Mouse (Mus musculus): ENCODE results near the gene Ugt1a10. TPM values are rescaled to one million over a fixed set of nuclear protein-coding genes. Genes with fewer than 3 reads are reported as not detected.
"Not testable (repeated sequence)": the region's sequence is repeated elsewhere in the genome, so short reads cannot be mapped to it uniquely, and the experiment has no call there.

Ugt1a10 gene
- total RNA-seq, 2 experiments from 2014 or later: not detected

DNA sequence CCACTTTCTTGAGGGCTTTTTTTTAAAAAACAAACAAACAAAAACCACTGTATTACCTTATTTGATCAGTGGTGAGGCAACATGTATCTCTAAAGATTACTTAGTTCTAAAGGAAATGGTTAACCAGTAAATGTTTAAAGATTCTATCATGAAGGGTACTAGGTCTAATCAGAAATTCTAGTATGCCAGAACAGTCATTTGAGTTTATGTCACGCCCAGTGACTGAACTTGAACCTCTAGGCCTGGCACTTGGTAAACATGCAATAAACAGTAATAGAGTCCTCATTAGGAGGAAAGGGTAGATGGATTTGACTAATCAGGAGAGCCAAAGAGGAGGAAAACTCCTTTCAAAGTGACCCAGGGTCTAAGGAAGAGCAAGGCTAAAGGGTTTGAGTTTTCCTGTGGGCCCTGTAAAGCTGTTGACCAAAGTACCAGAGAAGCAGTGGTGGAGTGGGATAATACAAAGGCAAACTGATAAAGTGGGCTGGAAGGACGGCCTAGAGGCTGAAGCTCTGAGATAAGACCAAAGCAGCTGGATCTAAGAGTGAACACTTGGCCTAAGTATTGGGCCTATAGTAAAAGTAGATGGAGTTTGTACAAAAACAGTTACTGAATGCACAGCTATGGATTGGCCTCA lies 151.8 kb downstream of the Ugt1a10 start:
- peak; percentile 87 for ATAC-seq (replicated peaks; ENCODE audit: low FRiP score, low TSS enrichment, poor library complexity, severe bottlenecking)

DNA sequence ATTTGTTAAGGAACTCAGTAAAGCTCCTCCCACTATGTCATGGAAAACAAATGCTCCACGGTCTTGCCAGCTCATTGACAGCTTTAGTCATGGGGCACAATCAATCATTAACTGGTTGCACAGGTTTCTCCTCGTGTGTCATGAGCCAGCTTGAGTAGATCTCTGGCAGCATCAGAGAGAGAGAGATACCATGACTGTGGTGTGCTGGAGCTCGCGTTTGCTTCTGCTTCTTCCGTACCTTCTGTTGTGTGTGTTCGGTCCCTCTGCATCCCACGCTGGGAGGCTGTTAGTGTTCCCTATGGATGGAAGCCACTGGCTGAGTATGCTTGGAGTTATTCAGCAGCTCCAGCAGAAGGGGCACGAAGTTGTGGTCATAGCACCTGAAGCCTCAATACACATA lies 156.6 kb downstream of the Ugt1a10 start, which contains the start of gene Ugt1a1:
Gene Ugt1a1, plus strand, starts transcription at position 148 of the 400 bp plus-strand sequence.
- ATAC-seq (replicated peaks; ENCODE audit: low FRiP score, low TSS enrichment, poor library complexity, severe bottlenecking): peak; percentile 16; the same call in 1 of the 2 replicates

DNA sequence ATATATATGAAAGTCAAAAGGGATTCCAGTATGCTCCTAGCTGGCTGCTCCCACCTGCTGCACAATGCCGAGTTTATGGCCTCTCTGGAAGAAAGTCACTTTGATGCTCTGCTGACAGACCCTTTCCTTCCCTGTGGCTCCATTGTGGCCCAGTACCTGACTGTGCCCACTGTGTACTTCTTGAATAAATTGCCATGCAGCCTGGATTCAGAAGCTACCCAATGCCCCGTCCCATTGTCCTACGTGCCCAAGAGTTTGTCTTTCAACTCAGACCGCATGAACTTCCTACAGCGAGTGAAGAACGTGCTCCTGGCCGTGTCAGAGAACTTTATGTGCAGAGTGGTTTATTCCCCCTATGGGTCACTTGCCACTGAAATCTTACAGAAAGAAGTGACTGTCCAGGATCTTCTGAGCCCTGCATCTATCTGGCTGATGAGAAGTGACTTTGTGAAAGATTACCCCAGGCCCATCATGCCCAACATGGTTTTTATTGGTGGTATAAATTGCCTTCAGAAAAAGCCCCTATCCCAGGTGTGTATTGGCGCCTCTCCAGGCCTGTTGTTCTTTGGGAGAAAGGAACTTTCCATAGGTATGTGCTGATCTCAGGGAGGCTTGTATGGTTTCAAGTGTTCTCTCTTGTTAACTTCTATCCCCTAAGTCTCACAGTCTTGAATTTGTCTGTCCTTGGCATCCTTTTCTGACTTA lies 157.3 kb downstream of the Ugt1a10 start:
- no peak for ATAC-seq (replicated peaks; ENCODE audit: low FRiP score, low TSS enrichment, poor library complexity, severe bottlenecking)

DNA sequence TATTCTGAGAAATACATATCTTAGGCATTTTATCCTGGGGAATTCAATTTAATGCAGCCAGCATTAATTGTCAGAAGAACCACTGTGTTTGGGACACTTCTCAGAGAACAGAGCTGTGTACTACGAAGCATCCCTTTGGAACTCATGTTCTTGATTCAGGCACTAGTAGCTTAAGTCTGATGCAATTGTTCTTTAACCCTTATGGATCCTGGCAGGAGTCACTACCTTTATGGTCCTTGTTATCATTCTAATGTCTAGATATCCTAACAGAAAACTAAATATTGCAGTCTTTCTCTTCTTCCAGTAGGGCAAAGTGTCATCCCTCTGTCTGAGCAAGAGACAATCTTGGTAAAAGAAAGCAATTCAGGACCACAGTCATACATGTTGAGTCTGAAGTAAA lies 157.9 kb downstream of the Ugt1a10 start:
- ATAC-seq (replicated peaks; ENCODE audit: low FRiP score, low TSS enrichment, poor library complexity, severe bottlenecking): no peak

DNA sequence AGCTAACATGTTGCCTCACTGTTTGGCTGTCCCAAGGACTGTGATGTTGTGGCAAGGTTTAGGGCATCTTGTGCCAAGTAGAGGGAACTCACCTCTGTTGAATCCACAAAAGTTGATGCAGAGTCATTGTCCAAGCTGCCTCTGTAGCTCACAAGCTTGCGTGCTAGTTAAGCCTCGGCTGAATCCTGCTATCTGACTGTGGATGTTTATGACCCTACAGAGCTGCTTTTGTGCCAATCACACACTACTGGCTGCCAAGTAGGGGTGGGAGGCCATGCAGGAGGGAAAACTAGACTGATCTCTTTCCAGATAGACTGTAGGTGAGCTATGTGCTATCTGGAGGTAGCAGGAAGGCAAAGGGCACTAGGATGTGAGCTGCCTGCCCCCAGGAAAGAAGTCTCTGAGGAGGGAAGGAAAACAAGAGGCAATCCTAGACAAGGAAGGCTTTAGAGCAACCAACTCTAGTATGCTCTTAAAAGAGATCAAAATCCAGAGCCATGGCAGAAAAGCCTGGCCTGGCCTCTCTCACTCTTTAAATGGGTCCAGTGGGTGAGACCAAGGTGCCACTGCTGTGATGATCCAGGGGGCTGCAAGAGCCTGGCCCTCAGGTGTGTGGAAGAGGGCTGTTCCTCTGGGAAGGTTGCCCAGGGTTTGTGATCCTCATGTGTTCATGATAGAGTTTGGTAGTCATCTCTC lies 158.7 kb downstream of the Ugt1a10 start:
- 0 out of 2 replicates have a peak, but pooled peaks have one; percentile 19 for ATAC-seq (replicated peaks; ENCODE audit: low FRiP score, low TSS enrichment, poor library complexity, severe bottlenecking)

- ATAC-seq (replicated peaks; ENCODE audit: low FRiP score, low TSS enrichment, poor library complexity, severe bottlenecking): no peak
These were observed 159.3 kb downstream of the Ugt1a10 start for GRCm38 (mm10) chr1:88214462-88214952.

- ATAC-seq (replicated peaks; ENCODE audit: low FRiP score, low TSS enrichment, poor library complexity, severe bottlenecking): no peak
These were observed 160.5 kb downstream of the Ugt1a10 start for GRCm38 (mm10) chr1:88215466-88216380.

DNA sequence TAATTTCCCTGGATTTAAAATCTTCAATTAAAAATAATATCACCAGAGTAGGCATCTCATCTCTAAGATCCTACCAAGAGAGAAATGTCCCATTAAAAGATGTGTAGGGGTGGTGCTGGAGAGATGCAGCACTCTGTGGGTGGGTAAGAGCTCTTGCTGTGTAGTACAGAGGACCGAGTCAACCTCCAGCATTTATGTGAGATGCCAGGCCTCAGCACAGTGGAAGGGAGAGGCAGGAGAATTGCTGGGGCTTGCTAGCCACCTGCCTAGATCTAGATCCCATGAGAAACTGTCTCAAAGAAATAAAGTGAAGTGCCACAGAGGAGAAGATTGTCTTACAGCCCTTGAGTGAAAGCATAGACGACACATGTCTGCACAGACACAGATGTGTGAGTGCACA lies 161.4 kb downstream of the Ugt1a10 start:
- ATAC-seq (replicated peaks; ENCODE audit: low FRiP score, low TSS enrichment, poor library complexity, severe bottlenecking): no peak

- ATAC-seq (replicated peaks; ENCODE audit: low FRiP score, low TSS enrichment, poor library complexity, severe bottlenecking): no peak
These were observed 162.0 kb downstream of the Ugt1a10 start for GRCm38 (mm10) chr1:88217144-88217543.

DNA sequence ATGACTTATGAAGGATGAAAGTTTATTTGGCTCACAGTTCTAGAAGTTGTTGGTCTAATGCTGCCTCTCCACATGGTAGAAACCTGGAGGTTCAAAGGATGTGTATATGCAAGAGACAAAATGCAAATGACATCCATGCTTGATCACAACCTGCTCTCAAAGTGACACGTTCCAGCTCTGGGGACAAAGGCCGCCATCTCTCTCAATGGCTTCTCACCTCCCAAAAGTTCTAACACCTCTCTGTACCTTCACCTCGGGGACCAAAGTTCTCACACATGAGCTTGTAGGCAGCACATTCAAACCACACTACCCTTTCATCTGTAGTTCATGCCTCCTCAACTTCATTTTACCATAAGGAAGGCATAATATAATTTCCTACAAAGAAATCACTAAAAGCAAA lies 162.4 kb downstream of the Ugt1a10 start:
- ATAC-seq (replicated peaks; ENCODE audit: low FRiP score, low TSS enrichment, poor library complexity, severe bottlenecking): no peak

GRCm38 (mm10) chr1:88218051-88218450 lies 162.9 kb downstream of the Ugt1a10 start:
- ATAC-seq (replicated peaks; ENCODE audit: low FRiP score, low TSS enrichment, poor library complexity, severe bottlenecking): no peak

GRCm38 (mm10) chr1:88218591-88218990 lies 163.4 kb downstream of the Ugt1a10 start:
- ATAC-seq (replicated peaks; ENCODE audit: low FRiP score, low TSS enrichment, poor library complexity, severe bottlenecking): no peak

- no peak for ATAC-seq (replicated peaks; ENCODE audit: low FRiP score, low TSS enrichment, poor library complexity, severe bottlenecking)
These were observed 163.9 kb downstream of the Ugt1a10 start for GRCm38 (mm10) chr1:88219054-88219453.

- no peak for ATAC-seq (replicated peaks; ENCODE audit: low FRiP score, low TSS enrichment, poor library complexity, severe bottlenecking)
These were observed 165.1 kb downstream of the Ugt1a10 start for GRCm38 (mm10) chr1:88220336-88220735.

DNA sequence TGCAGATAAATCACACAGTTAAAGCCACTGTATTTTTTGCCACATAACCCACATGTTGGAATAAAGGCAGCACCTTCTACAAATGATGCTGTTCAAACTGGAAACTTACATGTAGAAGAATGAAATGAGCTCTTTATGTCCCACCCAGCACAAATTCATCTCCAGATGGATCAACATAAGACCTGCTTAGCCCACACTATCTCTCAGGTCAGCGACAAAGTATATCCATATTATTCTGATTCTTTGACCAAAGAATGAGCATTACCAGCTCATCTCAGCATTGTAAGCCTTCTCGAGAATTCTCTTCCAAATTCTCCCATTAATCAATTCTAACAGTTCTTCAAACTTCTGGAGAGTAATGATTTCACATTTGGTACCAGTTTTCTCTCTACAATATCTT lies 167.0 kb downstream of the Ugt1a10 start:
- ATAC-seq (replicated peaks; ENCODE audit: low FRiP score, low TSS enrichment, poor library complexity, severe bottlenecking): no peak

DNA sequence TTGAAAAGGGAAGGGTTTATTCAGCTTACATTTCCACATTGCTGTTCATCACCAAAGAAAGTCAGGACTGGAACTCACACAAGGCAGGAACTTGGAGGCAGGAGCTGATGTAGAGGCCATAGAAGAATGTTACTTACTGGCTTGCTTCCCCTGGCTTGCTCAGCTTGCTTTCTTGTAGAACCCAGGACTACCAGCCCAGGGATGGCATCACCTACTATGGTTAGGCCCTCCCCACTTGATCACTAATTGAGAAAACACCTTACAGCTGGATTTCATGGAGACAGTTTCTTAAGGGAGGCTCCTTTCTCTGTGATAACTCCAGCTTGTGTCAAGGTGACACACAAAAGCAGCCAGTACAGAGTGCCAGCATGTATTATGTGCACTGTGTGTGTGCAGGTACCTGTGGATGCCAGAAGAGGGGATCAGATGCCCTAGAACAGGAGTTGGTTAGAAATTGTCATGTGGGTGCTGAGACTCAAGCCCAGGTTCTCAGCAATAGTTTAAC lies 167.9 kb downstream of the Ugt1a10 start:
- ATAC-seq (replicated peaks; ENCODE audit: low FRiP score, low TSS enrichment, poor library complexity, severe bottlenecking): not testable (repeated sequence)

DNA sequence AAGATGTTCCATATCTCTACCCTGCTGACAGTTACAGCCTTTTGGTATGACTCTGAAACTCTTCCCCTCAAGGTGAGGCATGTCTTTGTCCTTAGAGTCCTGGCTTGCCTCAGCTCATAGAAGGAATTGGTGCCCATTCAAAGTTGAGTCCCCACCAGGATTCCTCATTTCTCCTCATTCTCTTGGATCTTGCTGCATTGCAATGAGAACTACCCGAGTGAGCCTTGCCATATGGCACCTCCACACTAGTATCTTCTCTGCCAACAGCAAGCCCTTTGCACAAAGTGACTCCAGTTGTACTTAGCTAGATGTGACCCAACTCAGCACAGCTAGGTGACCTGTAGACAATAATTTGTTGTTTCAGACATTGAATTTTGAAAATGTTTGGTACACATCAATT lies 168.4 kb downstream of the Ugt1a10 start:
- ATAC-seq (replicated peaks; ENCODE audit: low FRiP score, low TSS enrichment, poor library complexity, severe bottlenecking): no peak

GRCm38 (mm10) chr1:88224029-88224776 lies 169.0 kb downstream of the Ugt1a10 start:
- no peak for ATAC-seq (replicated peaks; ENCODE audit: low FRiP score, low TSS enrichment, poor library complexity, severe bottlenecking)

All from megakaryocyte-erythroid progenitor cell, adult 5-6 weeks (primary cell).